Mouse (Mus musculus): ENCODE measurements around the gene Tmem182. TPM values are rescaled to one million over a fixed set of nuclear protein-coding genes. Genes with fewer than 3 reads are reported as not detected.

The Tmem182 gene
- polyA plus RNA-seq (2012; ENCODE audit: low replicate concordance): not detected in 2 replicates

GRCm38 (mm10) chr1:40805351-40805750, at the start of gene Tmem182:
Gene Tmem182, plus strand, starts transcription at chr1:40805601.

GRCm38 (mm10) chr1:40790324-40791141, 14.9 kb upstream of the Tmem182 start, which contains the start of gene Mfsd9:
Gene Mfsd9, minus strand, starts transcription at chr1:40790687.

Other genes starting within 250 kb of the Tmem182 start
- gene Slc9a4, start 225.5 kb upstream of the Tmem182 start, polyA plus RNA-seq (2012; ENCODE audit: low replicate concordance): not detected in 2 replicates
- 0.08 and 0.26 TPM in 2 replicates for gene Slc9a2, start 125.0 kb upstream of the Tmem182 start, polyA plus RNA-seq (2012; ENCODE audit: low replicate concordance)
- gene Mfsd9, start 14.9 kb upstream of the Tmem182 start, polyA plus RNA-seq (2012; ENCODE audit: low replicate concordance): 0.75 and 1.3 TPM in 2 replicates